Mouse (Mus musculus): ENCODE measurements at regions not wholly inside any gene's neighbourhood (a gene's known extent, or its start where the extent isn't known, plus 50 kb on each side); places are given as distances from the start of the nearest gene placed in this dataset.

GRCm38 (mm10) chr3:77758840-77759361, 1527.4 kb downstream of the Rapgef2 start:
- H3K9me3 ChIP-seq: no peaks in the 10 kb centered on the region
- H3K27me3 ChIP-seq: no peaks in the 10 kb centered on the region
- H3K36me3 ChIP-seq: no peaks in the 10 kb centered on the region
- no peaks in the 10 kb centered on the region for H3K4me1 ChIP-seq (replicated peaks)
- H3K9ac ChIP-seq (replicated peaks): no peak overlapping the region
- H3K4me2 ChIP-seq: no peak overlapping the region
- H3K4me3 ChIP-seq (replicated peaks): no peak overlapping the region
- ATAC-seq (ENCODE audit: insufficient number of reproducible peaks, insufficient read depth, low FRiP score, low TSS enrichment, low read depth): no peak
- no peak overlapping the region for H3K27ac ChIP-seq
- WGBS: 74% methylated on average over 3 of the region's 3 CpGs

GRCm38 (mm10) chr3:77758295-77758694, 1528.0 kb downstream of the Rapgef2 start:
- H3K9ac ChIP-seq (replicated peaks): no peak overlapping the region
- no peaks in the 10 kb centered on the region for H3K36me3 ChIP-seq
- no peaks in the 10 kb centered on the region for H3K27me3 ChIP-seq
- no peak overlapping the region for H3K27ac ChIP-seq
- no peaks in the 10 kb centered on the region for H3K4me1 ChIP-seq (replicated peaks)
- no peak for ATAC-seq (ENCODE audit: insufficient number of reproducible peaks, insufficient read depth, low FRiP score, low TSS enrichment, low read depth)
- H3K9me3 ChIP-seq: no peaks in the 10 kb centered on the region
- WGBS: 92% methylated on average over 1 of the region's 1 CpGs
- H3K4me3 ChIP-seq (replicated peaks): no peak overlapping the region
- no peak overlapping the region for H3K4me2 ChIP-seq

DNA sequence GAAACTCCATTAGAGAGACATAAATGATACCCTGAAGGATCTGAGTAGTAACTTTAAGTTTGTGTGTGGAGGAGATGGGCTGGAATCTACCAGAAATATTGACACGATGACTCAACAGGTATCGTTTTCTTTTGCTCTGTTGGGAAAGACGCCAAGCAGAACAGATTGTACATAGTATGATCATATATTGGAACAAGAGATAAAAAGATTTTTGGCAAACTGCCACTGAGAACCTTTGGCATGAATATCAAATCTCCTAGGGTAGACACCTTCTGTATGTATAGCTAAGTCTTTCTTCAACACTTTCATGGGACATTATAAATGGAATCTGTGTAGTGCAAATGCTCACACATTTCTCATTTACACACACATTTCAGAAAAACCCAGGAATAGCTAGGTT, 1544.2 kb downstream of the Rapgef2 start:
- Histone ChIP-seq H3K27me3 (no peaks in the 10 kb centered on the region), H3K27ac (no peak overlapping the region), H3K4me1 (replicated peaks) (no peaks in the 10 kb centered on the region), H3K36me3 (no peaks in the 10 kb centered on the region), H3K9me3 (no peaks in the 10 kb centered on the region), H3K4me2 (no peak overlapping the region), H3K9ac (replicated peaks) (no peak overlapping the region), H3K4me3 (replicated peaks) (no peak overlapping the region)
- no peak for ATAC-seq (ENCODE audit: insufficient number of reproducible peaks, insufficient read depth, low FRiP score, low TSS enrichment, low read depth)
- WGBS: 91% methylated on average over 3 of the region's 3 CpGs

GRCm38 (mm10) chr3:77717840-77718239, 1568.5 kb downstream of the Rapgef2 start:
- H3K9me3 ChIP-seq: no peaks in the 10 kb centered on the region
- H3K27ac ChIP-seq: no peak overlapping the region
- ATAC-seq (ENCODE audit: insufficient number of reproducible peaks, insufficient read depth, low FRiP score, low TSS enrichment, low read depth): no peak
- H3K4me1 ChIP-seq (replicated peaks): no peaks in the 10 kb centered on the region
- no peak overlapping the region for H3K4me3 ChIP-seq (replicated peaks)
- whole genome bisulfite sequencing: 83% methylated on average over 1 of the region's 1 CpGs
- H3K27me3 ChIP-seq: no peaks in the 10 kb centered on the region
- no peaks in the 10 kb centered on the region for H3K36me3 ChIP-seq
- H3K9ac ChIP-seq (replicated peaks): no peak overlapping the region
- no peak overlapping the region for H3K4me2 ChIP-seq

GRCm38 (mm10) chr3:77695571-77695970, 1590.7 kb downstream of the Rapgef2 start:
- no peaks in the 10 kb centered on the region for H3K9me3 ChIP-seq
- no peak overlapping the region for H3K27ac ChIP-seq
- no peak overlapping the region for H3K4me2 ChIP-seq
- H3K27me3 ChIP-seq: no peaks in the 10 kb centered on the region
- H3K9ac ChIP-seq (replicated peaks): no peak overlapping the region
- no peaks in the 10 kb centered on the region for H3K36me3 ChIP-seq
- H3K4me1 ChIP-seq (replicated peaks): no peaks in the 10 kb centered on the region
- ATAC-seq (ENCODE audit: insufficient number of reproducible peaks, insufficient read depth, low FRiP score, low TSS enrichment, low read depth): no peak
- H3K4me3 ChIP-seq (replicated peaks): no peak overlapping the region

- no peak overlapping the region for H3K4me2 ChIP-seq
- no peaks in the 10 kb centered on the region for H3K4me1 ChIP-seq (replicated peaks)
- 86% methylated on average over 2 of the region's 2 CpGs for WGBS
- ATAC-seq (ENCODE audit: insufficient number of reproducible peaks, insufficient read depth, low FRiP score, low TSS enrichment, low read depth): no peak
- H3K36me3 ChIP-seq: no peaks in the 10 kb centered on the region
- H3K27ac ChIP-seq: no peak overlapping the region
- no peak overlapping the region for H3K9ac ChIP-seq (replicated peaks)
- no peaks in the 10 kb centered on the region for H3K9me3 ChIP-seq
- H3K4me3 ChIP-seq (replicated peaks): no peak overlapping the region
- no peaks in the 10 kb centered on the region for H3K27me3 ChIP-seq
Observed at GRCm38 (mm10) chr3:77666366-77666765, 1592.3 kb downstream of the Fstl5 start.

DNA sequence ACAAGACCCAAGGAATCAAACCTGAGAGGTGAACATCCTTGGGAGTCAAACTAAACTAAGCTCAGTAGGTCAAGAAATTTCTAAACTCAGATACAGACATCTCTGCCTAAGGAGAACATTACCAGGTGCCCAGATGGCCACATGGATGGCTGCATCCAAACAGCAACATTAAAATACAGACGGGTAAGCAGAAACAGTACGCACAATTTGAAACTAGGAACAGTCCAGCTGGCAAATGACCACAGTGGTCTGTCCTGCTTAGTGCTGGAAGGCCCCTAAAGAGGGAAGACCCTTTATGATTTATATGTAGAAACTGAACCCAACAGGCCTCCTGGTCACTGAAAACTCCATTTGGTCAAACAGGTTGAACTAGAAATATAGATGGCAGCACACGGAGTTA, 1579.8 kb downstream of the Fstl5 start:
- Histone ChIP-seq H3K27me3 (no peaks in the 10 kb centered on the region), H3K9me3 (no peaks in the 10 kb centered on the region), H3K4me1 (replicated peaks) (no peaks in the 10 kb centered on the region), H3K4me3 (replicated peaks) (no peak overlapping the region), H3K9ac (replicated peaks) (no peak overlapping the region), H3K4me2 (no peak overlapping the region), H3K27ac (no peak overlapping the region), H3K36me3 (no peaks in the 10 kb centered on the region)
- ATAC-seq (ENCODE audit: insufficient number of reproducible peaks, insufficient read depth, low FRiP score, low TSS enrichment, low read depth): no peak
- WGBS: 88% methylated on average over 3 of the region's 3 CpGs
